Mouse (Mus musculus): ENCODE results near the gene Adra2a. TPM values are rescaled to one million over a fixed set of nuclear protein-coding genes. Genes with fewer than 3 reads are reported as not detected.

Adra2a gene
- total RNA-seq, 2 experiments from 2014 or later, result 13.6 to 14.5 TPM

DNA sequence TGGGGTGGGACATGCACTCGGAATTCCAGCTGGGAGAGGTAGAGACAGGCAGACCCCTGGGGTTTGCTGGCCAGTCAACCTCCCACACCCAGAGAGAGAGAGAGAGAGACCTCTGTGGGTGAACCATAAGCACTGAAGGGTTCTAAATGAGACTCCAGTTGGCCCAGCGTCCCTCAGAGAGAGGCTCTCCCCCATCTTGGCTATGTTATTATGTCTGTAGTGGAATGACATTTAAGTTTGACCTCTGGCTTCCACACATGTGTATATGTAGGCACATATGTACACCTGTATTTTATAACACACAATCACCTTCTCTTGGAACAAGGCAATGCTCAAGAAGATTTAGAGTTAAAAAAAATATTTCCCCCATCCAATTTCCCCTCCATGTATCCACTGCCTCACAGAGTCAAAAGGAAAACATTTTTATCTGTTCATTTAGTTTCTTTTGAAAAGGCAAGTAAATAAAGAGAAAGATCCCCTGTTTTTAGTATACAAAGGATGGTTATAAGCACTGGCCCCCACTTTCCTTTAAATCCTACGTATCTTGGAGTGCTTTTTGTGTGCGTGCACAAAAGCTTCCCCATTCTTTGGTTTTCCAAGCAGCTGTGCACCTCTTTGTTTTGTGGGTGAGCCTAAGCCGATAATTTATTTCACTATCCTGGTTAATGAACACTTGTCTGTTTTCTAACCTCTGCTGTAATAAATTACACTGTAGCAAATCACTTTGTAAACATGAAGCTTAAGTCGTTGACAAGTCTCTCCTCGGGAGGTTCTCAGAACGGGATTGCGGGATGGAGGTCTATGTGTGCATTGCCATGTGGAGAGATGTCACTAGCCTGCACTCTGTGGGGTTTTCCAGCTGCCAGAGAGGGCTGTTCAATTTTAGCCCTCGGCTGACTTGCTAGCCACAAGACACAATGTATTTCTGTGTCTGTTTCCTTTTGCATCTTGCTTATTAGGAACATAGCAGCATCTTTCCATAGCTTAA is 32.7 kb downstream of the Adra2a start:
- no peak for DNase-seq (ENCODE audit: low spot score in 2 of 2)

DNA sequence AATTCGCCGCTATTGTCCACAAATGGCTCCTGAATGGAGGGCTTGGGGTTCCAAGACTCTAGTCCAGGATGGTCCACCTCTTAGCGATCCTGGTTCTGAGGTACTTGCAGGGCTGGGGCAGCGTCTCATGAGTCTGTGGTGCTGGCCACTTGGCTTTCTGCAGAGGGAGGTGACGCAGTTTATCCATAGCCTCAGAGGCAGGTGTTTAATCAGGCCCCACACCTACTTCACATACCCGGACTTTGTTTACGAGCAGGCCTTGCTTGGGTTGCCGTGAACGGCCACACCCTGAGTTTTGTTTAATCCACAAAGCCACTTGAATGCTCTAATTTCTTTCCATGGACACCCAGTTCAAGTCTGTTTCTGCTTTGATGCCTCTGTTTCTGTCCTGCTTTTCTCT is 37.4 kb downstream of the Adra2a start:
- DNase-seq (ENCODE audit: low spot score in 2 of 2), result no peak

DNA sequence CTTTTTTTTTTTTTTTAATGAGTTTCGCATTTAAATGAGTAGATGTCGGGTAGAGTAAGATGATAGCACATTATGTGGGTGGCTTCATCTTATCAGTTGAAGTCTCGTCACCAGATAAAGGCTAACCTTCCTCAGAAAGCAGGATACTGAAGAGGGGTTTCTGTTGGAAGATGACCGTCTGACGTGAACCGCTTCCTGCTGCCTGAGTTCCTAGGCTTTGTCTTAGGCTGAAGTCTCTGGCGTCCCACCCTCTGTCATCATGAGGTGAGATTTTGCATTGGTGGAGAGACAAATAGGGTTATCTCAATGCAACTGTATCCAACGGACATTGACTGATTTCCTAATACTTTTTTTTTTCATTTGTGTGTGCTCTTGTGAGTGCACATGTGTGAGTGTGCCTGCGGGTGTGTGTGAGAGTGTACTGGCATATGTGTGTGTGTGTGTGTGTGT is 37.8 kb downstream of the Adra2a start:
- DNase-seq (ENCODE audit: low spot score in 2 of 2), result no peak

DNA sequence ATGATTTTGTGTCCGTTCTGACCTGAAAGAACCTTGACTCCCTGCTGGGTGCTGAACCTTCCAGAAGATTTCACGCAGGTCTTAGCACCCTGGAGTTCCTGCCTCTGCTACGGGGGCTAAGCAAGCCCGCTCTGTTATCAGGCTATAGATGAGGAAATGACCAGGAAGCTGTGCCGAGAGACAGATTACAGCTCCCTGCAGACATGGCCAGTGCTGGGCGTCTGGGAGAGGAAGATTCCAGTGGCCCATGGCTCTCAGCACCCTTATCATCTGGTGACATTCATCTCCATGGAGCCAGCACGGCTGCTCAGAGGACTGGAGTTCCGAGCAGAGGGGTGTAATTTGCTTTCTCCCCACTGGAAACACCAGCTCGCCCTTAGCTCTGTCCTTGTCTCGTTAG is 43.4 kb downstream of the Adra2a start:
- no peak for DNase-seq (ENCODE audit: low spot score in 2 of 2)

DNA sequence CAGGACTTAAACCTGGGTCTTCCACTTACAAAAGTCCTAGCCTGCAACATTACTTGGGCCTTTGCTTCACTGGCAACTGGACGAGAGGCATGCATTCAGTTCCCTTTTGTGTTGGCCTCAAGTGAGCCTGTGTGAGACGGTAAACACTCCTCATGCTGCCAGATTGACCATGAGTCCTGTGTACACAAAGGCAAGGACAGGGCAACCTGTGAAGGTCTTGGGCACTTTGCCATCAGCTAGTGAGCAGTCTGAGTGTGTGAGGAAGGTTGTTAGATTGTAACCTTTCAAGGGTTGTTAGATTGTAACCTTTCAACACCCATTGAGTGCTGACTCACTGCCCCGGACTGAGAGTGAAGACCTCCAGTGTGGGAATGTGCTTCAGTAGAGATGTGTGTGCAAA is 49.6 kb downstream of the Adra2a start:
- no peak for DNase-seq (ENCODE audit: low spot score in 2 of 2)

DNA sequence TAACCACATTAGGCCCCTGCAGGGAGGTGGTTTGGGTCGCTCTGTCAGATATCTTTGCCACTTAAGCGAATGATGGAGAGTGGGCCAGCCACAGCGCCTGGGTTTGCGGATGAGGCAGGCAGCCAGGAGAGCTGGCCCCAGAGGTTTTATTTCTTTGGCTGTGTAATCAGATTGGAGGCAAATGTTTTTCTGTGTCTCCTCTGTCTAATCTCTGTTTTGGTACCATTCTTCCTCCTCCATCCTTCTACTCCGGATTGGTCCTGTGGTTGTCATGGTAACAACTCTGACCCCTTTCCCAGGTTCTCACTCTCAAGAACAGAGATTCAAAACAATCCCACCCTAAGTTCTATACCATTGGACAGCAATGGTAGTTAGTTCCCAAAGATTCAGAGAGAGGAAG is 51.8 kb downstream of the Adra2a start:
- no peak for DNase-seq (ENCODE audit: low spot score in 2 of 2)

DNA sequence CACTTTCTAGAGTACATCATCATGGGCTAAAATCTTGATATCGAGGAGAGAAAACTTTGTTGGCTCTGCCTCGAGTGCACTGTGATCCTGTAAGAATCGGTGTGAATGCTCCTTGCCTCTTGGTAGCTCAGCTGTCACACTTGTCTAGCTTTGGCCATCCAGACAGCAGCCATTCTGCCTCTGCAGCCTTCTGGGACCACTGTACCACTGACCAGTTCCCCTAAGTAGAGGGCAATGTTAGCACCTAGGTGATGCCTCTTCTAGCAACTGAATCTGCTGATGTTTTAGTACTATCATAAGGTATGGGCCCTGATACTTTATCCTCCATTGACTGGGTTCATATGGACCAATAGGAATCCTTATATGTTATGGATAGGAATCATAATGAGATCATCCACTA is 54.4 kb downstream of the Adra2a start:
- no peak for DNase-seq (ENCODE audit: low spot score in 2 of 2)

Other genes starting within 250 kb of the Adra2a start
- 100 to 1,000 TPM; 121 TPM for gene Pdcd4, start 151.9 kb upstream of the Adra2a start, total RNA-seq (2021)
- 10 to 100 TPM; 45.6 to 46.8 TPM for gene Shoc2, start 99.8 kb upstream of the Adra2a start, total RNA-seq (2021)
- 10 to 100 TPM; 66.0 to 74.4 TPM for gene Bbip1, start 99.5 kb upstream of the Adra2a start, total RNA-seq (2021)

All from layer of hippocampus, postnatal 14 days (tissue).